Mouse (Mus musculus) testis, adult 2 months (tissue): ENCODE data around the gene Gm9611. TPM values are rescaled to one million over a fixed set of nuclear protein-coding genes. Genes with fewer than 3 reads are reported as not detected.
"Not testable (repeated sequence)": the region's sequence is repeated elsewhere in the genome, so short reads cannot be mapped to it uniquely, and the experiment has no call there.

Experiments
- H3K27ac ChIP-seq: fragments of 200-500 bp; 2 replicates; pipeline ENCODE4 v1.5.1; 2012; ENCODE audit warnings: low read depth, low read length; ENCODE audit not compliant: control insufficient read depth, insufficient read depth
- H3K27me3 ChIP-seq: fragments of 200-500 bp; 2 replicates; pipeline ENCODE4 v1.6.1; 2012; ENCODE audit warnings: mild to moderate bottlenecking, low read length, moderate library complexity; ENCODE audit not compliant: control insufficient read depth, insufficient read depth
- H3K36me3 ChIP-seq: fragments of 200-500 bp; 2 replicates; pipeline ENCODE4 v1.6.1; 2012; ENCODE audit warnings: mild to moderate bottlenecking, low read length; ENCODE audit not compliant: control insufficient read depth, insufficient read depth
- H3K4me1 ChIP-seq: fragments of 200-500 bp; 2 replicates; pipeline ENCODE4 v1.6.1; 2012; ENCODE audit warnings: low read length; ENCODE audit not compliant: control insufficient read depth, insufficient read depth
- H3K4me3 ChIP-seq: fragments of 200-500 bp; 2 replicates; pipeline ENCODE4 v1.5.1; 2012; ENCODE audit warnings: low read depth, mild to moderate bottlenecking, low read length, moderate library complexity, mixed read lengths; ENCODE audit not compliant: control insufficient read depth
- polyA plus RNA-seq: library from polyadenylated mRNA; depleted of rRNA; stranded (reverse); fragments of >200 nt; gene quantifications from 2 replicates; pipeline ENCODE4 v1.2.3, GENCODE M21; 2012; rRNA removed

Gm9611 gene
- 0.51 and 1.8 TPM in 2 replicates for polyA plus RNA-seq

- not testable (repeated sequence) for H3K4me1 ChIP-seq, H3K36me3 ChIP-seq, H3K27ac ChIP-seq, H3K4me3 ChIP-seq, H3K27me3 ChIP-seq
These were observed at the start of gene Gm9611 for GRCm38 (mm10) chr14:42297258-42297657. Gene Gm9611 (minus strand): TSS chr14:42297358.

DNA sequence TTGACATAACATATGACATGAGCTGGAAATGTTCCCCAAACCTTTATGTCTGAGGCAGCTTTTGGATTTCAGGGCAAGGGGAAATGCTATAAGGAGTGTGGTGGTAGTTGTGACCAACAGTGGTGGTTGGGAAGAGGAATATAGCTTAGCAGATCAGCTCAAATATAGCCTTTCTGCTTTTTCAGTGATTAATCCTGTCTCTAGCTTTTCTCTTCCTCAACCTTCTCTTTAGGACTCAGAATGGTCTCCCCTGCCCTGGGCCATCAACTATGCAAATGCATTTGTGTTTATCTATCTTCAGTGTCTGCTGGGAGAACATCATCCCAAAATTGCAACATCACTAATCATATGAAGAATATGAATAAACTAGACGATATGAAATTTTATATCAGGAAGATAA lies 12.8 kb upstream of the Gm9611 start, which contains the start of gene Gm7995:
Gm7995 (plus strand) TSS at position 301 of the 400 bp plus-strand sequence.
- H3K27ac ChIP-seq, H3K4me1 ChIP-seq, H3K4me3 ChIP-seq, H3K27me3 ChIP-seq, H3K36me3 ChIP-seq: not testable (repeated sequence)

DNA sequence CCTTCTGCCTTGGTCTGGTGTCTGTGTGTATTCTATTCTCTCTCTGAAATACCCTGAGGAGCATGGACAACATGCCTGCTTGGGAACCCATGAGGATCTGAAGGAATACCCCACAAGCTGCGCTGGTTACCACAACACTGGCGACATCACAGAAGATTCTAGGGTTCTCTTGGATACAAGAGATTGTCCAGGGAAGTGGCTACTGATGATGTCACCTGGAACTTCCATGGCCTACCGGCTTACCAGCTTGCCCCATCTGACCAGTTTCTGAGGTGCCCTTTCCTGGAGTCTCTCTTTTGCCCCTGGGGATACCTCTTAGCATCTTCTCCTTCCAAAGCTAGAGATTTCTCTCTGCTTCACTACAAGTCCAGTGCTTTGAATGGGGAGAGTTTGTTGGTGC lies 37.2 kb downstream of the Gm9611 start, which contains the start of gene Gm17026:
Gm17026 (minus strand) TSS at position 101 of the 400 bp plus-strand sequence.
- not testable (repeated sequence) for H3K27me3 ChIP-seq, H3K36me3 ChIP-seq, H3K4me3 ChIP-seq, H3K4me1 ChIP-seq, H3K27ac ChIP-seq

Other genes starting within 250 kb of the Gm9611 start
- 0.12 TPM in 1 of 2 replicates, not detected in the other for gene Gm7951, start 180.0 kb downstream of the Gm9611 start, polyA plus RNA-seq
- gene Gm17027, start 134.7 kb downstream of the Gm9611 start, polyA plus RNA-seq = 0.12 and 0.31 TPM in 2 replicates
- gene Gm3573, start 106.6 kb downstream of the Gm9611 start, polyA plus RNA-seq = 3.4 and 3.6 TPM in 2 replicates
- gene Gm17026, start 37.3 kb downstream of the Gm9611 start, polyA plus RNA-seq = 0.40 and 0.64 TPM in 2 replicates
- gene Gm7995, start 12.9 kb upstream of the Gm9611 start, polyA plus RNA-seq = 0.54 and 0.78 TPM in 2 replicates
- gene Gm8005, start 142.3 kb upstream of the Gm9611 start, polyA plus RNA-seq = 0.21 and 0.36 TPM in 2 replicates
- 0.54 and 0.77 TPM in 2 replicates for gene Gm8011, start 166.5 kb upstream of the Gm9611 start, polyA plus RNA-seq
- 0.13 and 0.21 TPM in 2 replicates for gene Gm8020, start 205.0 kb upstream of the Gm9611 start, polyA plus RNA-seq
- 0.23 and 0.88 TPM in 2 replicates for gene Gm8024, start 226.9 kb upstream of the Gm9611 start, polyA plus RNA-seq